Mouse (Mus musculus) stomach, embryonic 15.5 days (tissue): Measurements from ENCODE around the gene Cfd. TPM values are rescaled to one million over a fixed set of nuclear protein-coding genes. Genes with fewer than 3 reads are reported as not detected.
"Not testable (repeated sequence)": the region's sequence is repeated elsewhere in the genome, so short reads cannot be mapped to it uniquely, and the experiment has no call there.

Experiments
- ATAC-seq: fragments of 200-750 bp; cut with Nextera tagmentation; 2 replicates; pipeline ENCODE4 v1.8.0; 2017; ENCODE audit warnings: low read depth, moderate number of reproducible peaks, moderate TSS enrichment; ENCODE audit not compliant: insufficient read depth, low FRiP score
- H3K27ac ChIP-seq: fragments of 300-500 bp; sonication (generic); 2 replicates; pipeline ENCODE4 v1.5.1; 2015; ENCODE audit warnings: mild to moderate bottlenecking, inconsistent platforms
- H3K27me3 ChIP-seq: fragments of 300-500 bp; sonication (generic); replicated peaks from 2 replicates; pipeline ENCODE4 v1.6.1; 2015; ENCODE audit warnings: inconsistent platforms
- H3K36me3 ChIP-seq: fragments of 300-500 bp; sonication (generic); 2 replicates; pipeline ENCODE4 v1.6.1; 2015; ENCODE audit warnings: inconsistent platforms
- H3K4me1 ChIP-seq: fragments of 300-500 bp; sonication (generic); 2 replicates; pipeline ENCODE4 v1.6.1; 2015; ENCODE audit warnings: inconsistent platforms
- H3K4me2 ChIP-seq: fragments of 300-500 bp; sonication (generic); 2 replicates; pipeline ENCODE4 v1.6.1; 2015; ENCODE audit warnings: mild to moderate bottlenecking, inconsistent platforms
- H3K4me3 ChIP-seq: fragments of 300-500 bp; sonication (generic); replicated peaks from 2 replicates; pipeline ENCODE4 v1.5.1; 2015; ENCODE audit warnings: inconsistent platforms
- H3K9ac ChIP-seq: fragments of 300-500 bp; sonication (generic); 2 replicates; pipeline ENCODE4 v1.6.1; 2015; ENCODE audit warnings: inconsistent platforms
- H3K9me3 ChIP-seq: fragments of 300-500 bp; sonication (generic); 2 replicates; pipeline ENCODE4 v1.6.1; 2016; ENCODE audit warnings: inconsistent platforms
- WGBS: fragments of 180-500 bp; shearing (Covaris S2); methylation state at CpG from one replicate; pipeline ENCODE4 v1.1.7; 2015; 5-methylcytosine and 5-hydroxymethylcytosine counted together
- polyA plus RNA-seq: library from polyadenylated mRNA; unstranded; fragments of >200 nt; fragmentation: Nextera tagmentation; extraction: Ambion mirVana; gene quantifications from 2 replicates; pipeline ENCODE4 v1.2.1, GENCODE M21; 2015

Cfd gene
- polyA plus RNA-seq, 1 experiment from 2014 or later: not detected

- Histone ChIP-seq H3K4me2 (no peak overlapping the region), H3K36me3 (no peaks in the 10 kb centered on the region), H3K27me3 (no peaks in the 10 kb centered on the region), H3K27ac (no peak overlapping the region), H3K9me3 (no peaks in the 10 kb centered on the region), H3K9ac (no peak overlapping the region), H3K4me1 (peaks cover 45% of the 10 kb centered on the region), H3K4me3 (no peak overlapping the region)
- ATAC-seq: no peak
- 59% methylated on average over 12 of the region's 12 CpGs for WGBS
These were observed 12.9 kb upstream of the Cfd start for GRCm38 (mm10) chr10:79877757-79878156.

- Histone ChIP-seq H3K27me3 (no peaks in the 10 kb centered on the region), H3K36me3 (no peaks in the 10 kb centered on the region), H3K4me1 (peaks cover 36% of the 10 kb centered on the region), H3K9ac (no peak overlapping the region), H3K4me2 (no peak overlapping the region), H3K4me3 (no peak overlapping the region), H3K9me3 (no peaks in the 10 kb centered on the region), H3K27ac (no peak overlapping the region)
- 29% methylated on average over 3 of the region's 3 CpGs for WGBS
- ATAC-seq: no peak
These were observed 11.1 kb upstream of the Cfd start for GRCm38 (mm10) chr10:79879527-79879926.

GRCm38 (mm10) chr10:79880721-79881120, 9.9 kb upstream of the Cfd start:
- ATAC-seq: no peak
- Histone ChIP-seq H3K9me3 (no peaks in the 10 kb centered on the region), H3K4me2 (peak overlapping the region; percentile 37), H3K4me1 (peaks cover 36% of the 10 kb centered on the region), H3K27ac (no peak overlapping the region), H3K36me3 (no peaks in the 10 kb centered on the region), H3K9ac (no peak overlapping the region), H3K27me3 (no peaks in the 10 kb centered on the region), H3K4me3 (no peak overlapping the region)
- 14% methylated on average over 9 of the region's 9 CpGs for WGBS

DNA sequence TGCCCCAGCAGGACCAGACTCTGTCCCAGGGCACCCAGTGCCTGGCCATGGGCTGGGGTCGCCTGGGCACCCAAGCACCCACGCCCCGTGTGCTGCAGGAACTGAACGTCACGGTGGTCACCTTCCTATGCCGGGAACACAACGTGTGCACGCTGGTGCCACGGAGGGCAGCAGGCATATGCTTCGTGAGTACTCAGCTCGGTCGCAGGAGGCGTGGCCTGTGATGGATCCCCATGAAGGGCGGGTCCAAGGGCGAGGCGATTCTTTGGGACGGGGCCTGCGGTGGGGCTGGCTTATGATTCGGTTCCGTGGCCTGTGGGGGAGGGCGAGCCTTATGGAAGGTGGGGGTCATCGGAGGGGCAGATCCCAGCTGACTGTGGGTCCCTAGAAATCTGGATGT, 8.7 kb upstream of the Cfd start:
- H3K4me1 ChIP-seq: peaks cover 35% of the 10 kb centered on the region
- H3K9me3 ChIP-seq: no peaks in the 10 kb centered on the region
- H3K36me3 ChIP-seq: no peaks in the 10 kb centered on the region
- 0 out of 2 replicates have a peak, but pooled peaks have one; percentile 27 for ATAC-seq
- peak overlapping the region; percentile 49 for H3K4me2 ChIP-seq
- no peak overlapping the region for H3K9ac ChIP-seq
- H3K27ac ChIP-seq: no peak overlapping the region
- H3K27me3 ChIP-seq: no peaks in the 10 kb centered on the region
- WGBS: 8% methylated on average over 22 of the region's 22 CpGs
- peak overlapping the region; percentile 12 for H3K4me3 ChIP-seq

GRCm38 (mm10) chr10:79883297-79884084, 7.2 kb upstream of the Cfd start:
- 18% methylated on average over 22 of the region's 22 CpGs for WGBS
- Histone ChIP-seq H3K36me3 (no peaks in the 10 kb centered on the region), H3K4me1 (peaks cover 27% of the 10 kb centered on the region), H3K9ac (no peak overlapping the region), H3K4me3 (no peak overlapping the region), H3K27me3 (no peaks in the 10 kb centered on the region), H3K27ac (no peak overlapping the region), H3K4me2 (no peak overlapping the region), H3K9me3 (no peaks in the 10 kb centered on the region)
- no peak for ATAC-seq

- H3K4me2 ChIP-seq: no peak overlapping the region
- no peaks in the 10 kb centered on the region for H3K36me3 ChIP-seq
- H3K27ac ChIP-seq: no peak overlapping the region
- H3K9me3 ChIP-seq: no peaks in the 10 kb centered on the region
- peaks cover 27% of the 10 kb centered on the region for H3K4me1 ChIP-seq
- no peak overlapping the region for H3K4me3 ChIP-seq
- ATAC-seq: no peak
- no peak overlapping the region for H3K9ac ChIP-seq
- H3K27me3 ChIP-seq: no peaks in the 10 kb centered on the region
- WGBS: 59% methylated on average over 4 of the region's 4 CpGs
These were observed 6.2 kb upstream of the Cfd start for GRCm38 (mm10) chr10:79884446-79884845.

DNA sequence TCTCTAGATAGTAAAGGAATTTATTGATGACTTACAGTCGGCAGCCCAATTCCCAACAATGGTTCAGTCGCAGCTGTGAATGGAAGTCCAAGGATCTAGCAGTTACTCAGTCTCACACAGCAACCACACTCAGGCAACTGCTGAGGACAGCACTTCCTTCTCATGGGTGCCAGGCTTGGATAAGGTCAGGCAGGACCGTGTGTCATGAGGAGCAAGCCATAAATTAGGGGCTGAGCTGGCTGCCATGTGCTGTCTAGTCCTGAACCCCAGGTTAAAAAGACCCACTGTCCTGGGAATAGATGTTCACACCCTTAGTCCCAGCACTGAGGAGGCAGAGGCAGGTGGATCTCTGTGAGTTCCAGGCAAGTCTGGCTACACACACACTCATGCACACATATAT, 5.7 kb upstream of the Cfd start:
- H3K4me3 ChIP-seq, H3K27ac ChIP-seq, ATAC-seq, H3K9me3 ChIP-seq, H3K9ac ChIP-seq, H3K27me3 ChIP-seq, H3K36me3 ChIP-seq, H3K4me2 ChIP-seq: not testable (repeated sequence)
- 67% methylated on average over 3 of the region's 3 CpGs for WGBS
- H3K4me1 ChIP-seq: peaks cover 25% of the 10 kb centered on the region

GRCm38 (mm10) chr10:79886054-79886453, 4.6 kb upstream of the Cfd start, which contains the start of gene Elane:
TSS of gene Elane (plus strand) at chr10:79886247.
- no peaks in the 10 kb centered on the region for H3K9me3 ChIP-seq
- H3K4me2 ChIP-seq: no peak within 1 kb of the TSS
- peaks cover 15% of the 10 kb centered on the region for H3K4me1 ChIP-seq
- no peak within 1 kb of the TSS for H3K27ac ChIP-seq
- H3K4me3 ChIP-seq: no peak within 1 kb of the TSS
- 0 out of 2 replicates have a peak, but pooled peaks cover 4% of the 10 kb centered on the region for H3K27me3 ChIP-seq
- ATAC-seq: no peak
- no peaks in the 10 kb centered on the region for H3K36me3 ChIP-seq
- 81% methylated on average over 6 of the region's 6 CpGs for WGBS
- no peak within 1 kb of the TSS for H3K9ac ChIP-seq

GRCm38 (mm10) chr10:79886611-79887010, 4.0 kb upstream of the Cfd start:
- Histone ChIP-seq H3K4me3 (no peak overlapping the region), H3K4me1 (peaks cover 14% of the 10 kb centered on the region), H3K9me3 (no peaks in the 10 kb centered on the region), H3K36me3 (no peaks in the 10 kb centered on the region), H3K9ac (no peak overlapping the region), H3K27ac (no peak overlapping the region), H3K4me2 (no peak overlapping the region), H3K27me3 (0 out of 2 replicates have a peak, but pooled peaks cover 4% of the 10 kb centered on the region)
- WGBS: 77% methylated on average over 8 of the region's 8 CpGs
- ATAC-seq: no peak

DNA sequence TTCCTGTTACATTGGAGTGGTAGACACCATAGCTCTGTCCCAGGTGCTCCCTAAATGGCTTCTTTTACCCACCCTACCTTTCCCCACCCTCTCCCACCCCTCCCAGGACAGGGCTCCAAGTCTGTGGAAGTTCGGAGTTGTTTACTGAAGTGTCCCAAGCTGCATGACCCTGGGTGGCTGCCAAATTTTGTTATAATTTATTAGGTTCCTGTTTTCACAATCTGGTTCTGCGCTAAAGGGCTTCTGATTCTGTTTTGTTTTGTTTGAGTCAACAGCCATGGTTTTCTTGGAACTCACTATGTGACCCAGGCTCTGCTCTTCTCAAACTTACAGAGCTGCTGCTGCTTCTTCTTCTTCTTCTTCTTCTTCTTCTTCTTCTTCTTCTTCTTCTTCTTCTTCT, 1.3 kb upstream of the Cfd start:
- 43% methylated on average over 2 of the region's 2 CpGs for WGBS

GRCm38 (mm10) chr10:79892451-79893118, 1.9 kb downstream of the Cfd start:
- not testable (repeated sequence) for H3K4me3 ChIP-seq, H3K27me3 ChIP-seq, H3K9ac ChIP-seq, H3K4me1 ChIP-seq, H3K9me3 ChIP-seq, H3K27ac ChIP-seq, ATAC-seq, H3K4me2 ChIP-seq
- H3K36me3 ChIP-seq: 0 out of 2 replicates have a peak, but pooled peaks cover 19% of the 10 kb centered on the region
- WGBS: 42% methylated on average over 22 of the region's 22 CpGs

More for the DNA sequence above, 1.3 kb upstream of the Cfd start:
- Histone ChIP-seq H3K4me1 (no peaks in the 10 kb centered on the region), H3K27me3 (0 out of 2 replicates have a peak, but pooled peaks cover 4% of the 10 kb centered on the region), H3K36me3 (0 out of 2 replicates have a peak, but pooled peaks cover 4% of the 10 kb centered on the region), H3K9me3 (no peaks in the 10 kb centered on the region), H3K4me3 (no peak overlapping the region), H3K4me2 (no peak overlapping the region), H3K9ac (no peak overlapping the region), H3K27ac (no peak overlapping the region)
- ATAC-seq: no peak

DNA sequence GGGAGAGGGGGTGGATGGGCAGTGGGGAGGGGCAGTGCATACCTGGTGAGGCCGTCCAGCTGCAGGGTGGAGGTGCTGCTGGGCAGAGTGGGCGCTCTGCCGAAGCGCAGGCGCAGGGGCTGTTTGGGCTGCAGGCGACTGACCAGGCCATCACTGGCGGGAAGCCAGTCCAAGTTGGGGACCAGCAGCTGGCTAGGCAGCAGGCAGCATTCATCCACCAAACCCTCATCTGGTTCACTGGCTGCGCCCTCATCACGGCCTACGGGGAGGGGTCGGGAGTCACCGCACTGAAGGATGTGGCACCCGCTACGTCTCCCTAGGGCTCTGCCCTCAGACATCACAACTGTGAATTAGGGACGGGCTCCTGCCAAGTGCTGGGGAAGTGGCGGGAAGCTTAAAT, 5.7 kb downstream of the Cfd start:
- no peak overlapping the region for H3K9ac ChIP-seq
- no peaks in the 10 kb centered on the region for H3K9me3 ChIP-seq
- ATAC-seq: no peak
- H3K27ac ChIP-seq: no peak overlapping the region
- no peaks in the 10 kb centered on the region for H3K27me3 ChIP-seq
- H3K4me1 ChIP-seq: 0 out of 2 replicates have a peak, but pooled peaks cover 8% of the 10 kb centered on the region
- no peak overlapping the region for H3K4me3 ChIP-seq
- H3K4me2 ChIP-seq: no peak overlapping the region
- 88% methylated on average over 16 of the region's 16 CpGs for WGBS
- peaks cover 34% of the 10 kb centered on the region; the same call in 1 of the 2 replicates for H3K36me3 ChIP-seq
